Mouse (Mus musculus): Measurements from ENCODE around the gene Ccdc93. TPM values are rescaled to one million over a fixed set of nuclear protein-coding genes. Genes with fewer than 3 reads are reported as not detected.

Gene Ccdc93
- polyA plus RNA-seq, 1 experiment from 2014 or later, result 8.2 TPM

DNA sequence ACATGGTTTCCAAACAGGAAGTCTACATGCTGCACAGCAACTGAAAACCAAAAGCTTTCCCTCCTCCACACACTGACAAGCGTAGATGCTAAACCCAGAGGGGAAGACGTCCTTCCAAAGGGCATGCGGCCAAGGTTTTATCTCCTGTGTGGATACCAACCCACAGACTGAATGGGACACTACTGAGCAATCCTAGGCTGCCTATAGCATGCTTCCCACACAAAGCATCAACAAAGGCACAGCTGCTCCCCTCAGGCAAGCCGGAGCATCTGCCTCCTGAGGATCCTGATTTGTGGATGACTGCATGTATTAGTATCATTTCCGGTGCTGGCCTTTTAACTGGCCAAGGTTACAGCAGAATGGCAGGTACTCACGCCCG, 120.6 kb downstream of the Ccdc93 start:
- Histone ChIP-seq H3K36me3 (ENCODE audit: control insufficient read depth, insufficient read depth) (peaks cover 41% of the 10 kb centered on the region), H3K4me2 (replicated peaks; ENCODE audit: low read depth) (no peak overlapping the region), H3K27ac (ENCODE audit: low read depth, low read length) (no peak overlapping the region), H3K4me1 (replicated peaks; ENCODE audit: control insufficient read depth, insufficient read depth, low read length) (no peaks in the 10 kb centered on the region), H3K4me3 (ENCODE audit: low read depth, low read length) (no peak overlapping the region), H3K27me3 (replicated peaks; ENCODE audit: control insufficient read depth, insufficient read depth, low read length) (no peaks in the 10 kb centered on the region), H3K9ac (ENCODE audit: low read depth, low read length) (no peak overlapping the region), H3K9me3 (ENCODE audit: control insufficient read depth) (no peaks in the 10 kb centered on the region)
- WGBS, result 88% methylated on average over 7 of the region's 7 CpGs
- TF ChIP-seq CTCF (IDR thresholded peaks at IDR 0.05; ENCODE audit: low read depth), result no peak
- ATAC-seq, result no peak

Other genes starting within 250 kb of the Ccdc93 start
- gene Insig2, start 98.5 kb upstream of the Ccdc93 start, polyA plus RNA-seq (2015; fragmentation: Nextera tagmentation; extraction: Ambion mirVana), result 36.9 and 38.9 TPM in 2 replicates
- not detected in 2 replicates for gene Htr5b, start 97.4 kb downstream of the Ccdc93 start, polyA plus RNA-seq (2015; fragmentation: Nextera tagmentation; extraction: Ambion mirVana)
- gene Ddx18, start 136.9 kb downstream of the Ccdc93 start, polyA plus RNA-seq (2015; fragmentation: Nextera tagmentation; extraction: Ambion mirVana), result 40.7 and 41.4 TPM in 2 replicates

All from intestine, postnatal 0 days (tissue).